Mouse (Mus musculus) retina, adult 2 months (tissue): ENCODE data around the gene Neurl1b.

ENCODE experiments used
- DNase-seq: peaks from one replicate; pipeline ENCODE4 v3.0.0-alpha.2; 2012; ENCODE audit warnings: low read depth, low spot score

Gene Neurl1b

DNA sequence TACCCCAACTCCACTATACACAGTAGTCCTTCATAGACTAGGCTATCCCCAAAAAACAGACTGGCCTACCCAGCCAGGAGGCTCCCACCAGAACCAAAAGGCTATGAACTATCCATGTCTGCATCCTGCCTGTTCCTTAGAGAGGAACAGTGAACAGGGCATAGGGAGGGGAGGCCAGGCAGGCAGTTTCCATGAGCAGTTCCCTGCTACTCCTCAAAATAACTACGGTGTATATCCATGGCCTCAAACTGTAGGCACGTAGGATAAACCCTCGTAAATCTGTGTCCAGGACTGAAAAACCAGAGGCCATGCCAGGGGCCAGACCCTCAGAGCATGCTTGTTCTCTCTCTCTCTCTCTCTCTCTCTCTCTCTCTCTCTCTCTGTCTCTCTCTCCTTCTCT, 17.9 kb upstream of the Neurl1b start:
- no peak for DNase-seq

GRCm38 (mm10) chr17:26397339-26397738, 17.3 kb upstream of the Neurl1b start:
- no peak for DNase-seq

- no peak for DNase-seq
Observed at GRCm38 (mm10) chr17:26405340-26406100, 9.1 kb upstream of the Neurl1b start.

DNA sequence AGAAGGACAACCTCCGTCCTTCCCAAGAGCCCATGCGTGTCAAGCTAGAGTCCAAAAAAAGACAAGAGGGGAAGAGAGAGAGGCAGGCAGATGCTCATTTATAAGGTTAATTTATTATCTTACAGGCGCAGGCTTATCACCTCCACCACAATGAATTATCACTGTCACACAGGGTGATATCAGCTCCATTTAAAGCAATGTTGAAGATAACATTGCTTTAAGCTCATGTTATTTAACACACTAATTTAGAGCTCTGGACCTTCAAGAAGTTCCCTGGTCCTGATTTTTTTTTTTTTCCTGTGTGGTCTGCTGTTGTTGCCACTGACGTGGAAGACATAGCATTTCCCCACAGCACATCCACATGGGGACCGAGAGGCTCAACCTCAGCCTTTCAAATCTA, 1.7 kb upstream of the Neurl1b start:
- DNase-seq, result no peak

DNA sequence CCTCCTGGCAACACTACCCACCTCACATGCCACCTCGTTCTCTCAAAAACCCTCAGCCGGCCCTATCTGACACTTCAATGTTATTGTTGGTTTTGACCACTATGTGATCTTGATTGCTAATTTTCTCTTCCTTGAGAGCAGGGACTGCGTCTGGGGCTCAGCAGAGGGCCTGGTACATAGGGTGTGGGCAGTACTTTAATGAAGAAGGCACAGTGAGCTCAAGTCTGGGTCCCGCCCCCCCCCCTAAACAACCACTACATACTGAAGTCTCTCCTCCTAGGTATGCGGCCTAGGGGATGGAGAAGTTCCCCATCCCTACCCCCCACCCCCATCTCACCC, 476 bp upstream of the Neurl1b start:
- DNase-seq, result no peak

- no peak for DNase-seq
Observed at GRCm38 (mm10) chr17:26415355-26415865, 781 bp downstream of the Neurl1b start.

- DNase-seq, result no peak
Observed at GRCm38 (mm10) chr17:26416141-26416540, 1.5 kb downstream of the Neurl1b start.

DNA sequence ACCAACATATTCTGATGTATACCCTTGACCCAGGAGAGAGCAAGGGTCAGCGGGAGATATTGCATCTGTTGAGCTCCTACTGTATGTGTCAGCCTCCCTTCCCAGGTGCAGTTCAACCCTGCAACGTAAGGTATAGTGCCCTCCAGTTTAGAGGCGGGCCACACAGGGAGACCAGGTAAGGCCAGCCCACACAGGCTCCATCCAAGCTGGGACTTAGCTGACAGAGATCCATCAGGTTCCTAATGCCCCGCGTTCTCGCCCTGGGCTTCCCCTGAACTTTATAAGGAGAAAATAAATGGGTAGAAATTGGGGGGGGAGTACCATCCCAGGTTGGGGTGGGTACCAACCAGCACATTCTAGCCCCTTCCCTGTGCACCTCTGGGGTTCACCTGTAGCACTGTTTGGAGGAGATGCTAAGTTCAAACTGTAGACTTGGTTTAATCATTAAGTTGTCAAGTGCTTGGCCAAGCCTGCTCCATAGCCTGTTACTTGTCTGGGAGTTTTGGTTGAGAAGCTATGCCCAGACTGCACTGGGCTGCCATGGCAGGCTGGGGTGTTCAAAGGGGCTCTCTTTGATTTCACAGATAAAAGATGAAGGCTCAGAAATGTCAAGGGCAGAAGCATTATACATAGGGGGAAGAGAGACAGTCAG, 3.3 kb downstream of the Neurl1b start:
- no peak for DNase-seq

DNA sequence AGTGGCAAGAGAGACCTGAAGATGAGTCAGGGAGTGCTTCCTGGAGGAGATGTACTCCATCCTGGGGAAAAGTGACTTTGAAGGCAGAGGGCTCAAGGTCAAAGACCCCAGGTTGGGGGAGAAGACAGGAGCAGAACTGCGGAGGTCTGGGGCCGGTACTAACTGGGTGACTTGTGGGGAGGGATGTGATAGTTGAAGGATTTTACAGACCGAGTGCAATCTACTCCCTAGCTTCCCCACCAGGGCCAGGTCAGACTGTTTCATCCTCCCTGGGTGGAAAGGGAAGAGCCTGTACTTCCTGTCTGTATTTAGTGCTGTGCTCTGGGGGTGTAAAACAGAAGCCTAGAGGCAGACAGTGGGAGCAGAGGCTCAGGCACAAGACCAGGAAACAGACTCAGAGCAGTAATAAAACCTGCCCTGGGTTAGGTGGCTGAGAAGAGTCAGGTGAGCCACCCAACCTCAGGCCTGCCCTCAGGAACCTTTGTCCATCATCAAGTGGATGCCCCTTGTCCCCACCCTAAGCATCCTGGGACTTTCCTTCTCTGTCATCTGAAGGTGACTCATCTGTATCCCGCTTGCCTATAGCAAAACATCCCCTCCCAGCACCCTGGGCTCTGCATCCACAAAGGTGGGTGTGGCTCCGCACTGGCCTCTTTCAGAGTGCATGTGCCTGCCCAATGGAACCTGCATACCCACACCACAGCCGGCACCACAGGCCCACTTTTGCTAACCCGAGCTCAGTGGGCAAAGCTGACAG, 6.0 kb downstream of the Neurl1b start:
- no peak for DNase-seq

- no peak for DNase-seq
Observed at GRCm38 (mm10) chr17:26421561-26421960, 6.9 kb downstream of the Neurl1b start.

DNA sequence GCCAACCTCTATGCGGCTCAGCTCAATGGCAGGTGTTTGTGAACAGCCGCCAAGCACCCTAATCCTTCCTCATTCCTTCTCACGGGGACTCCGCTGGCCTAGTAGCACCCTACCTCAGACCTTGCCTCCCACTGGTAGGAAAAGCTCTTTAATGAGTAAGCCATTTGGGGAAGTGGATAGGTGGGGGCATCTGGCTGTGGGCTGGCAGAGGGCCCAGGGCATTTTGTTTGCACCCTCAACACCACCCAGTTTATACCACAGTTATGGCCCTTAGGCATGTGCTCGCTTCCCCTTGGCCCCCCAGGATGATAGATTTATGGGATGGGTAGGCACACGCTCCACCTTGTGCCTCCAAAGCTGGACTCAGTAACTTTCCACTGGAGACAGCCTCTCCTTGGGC, 7.8 kb downstream of the Neurl1b start:
- no peak for DNase-seq

GRCm38 (mm10) chr17:26423967-26424641, 9.5 kb downstream of the Neurl1b start:
- no peak for DNase-seq

GRCm38 (mm10) chr17:26424973-26425735, 10.5 kb downstream of the Neurl1b start:
- no peak for DNase-seq

DNA sequence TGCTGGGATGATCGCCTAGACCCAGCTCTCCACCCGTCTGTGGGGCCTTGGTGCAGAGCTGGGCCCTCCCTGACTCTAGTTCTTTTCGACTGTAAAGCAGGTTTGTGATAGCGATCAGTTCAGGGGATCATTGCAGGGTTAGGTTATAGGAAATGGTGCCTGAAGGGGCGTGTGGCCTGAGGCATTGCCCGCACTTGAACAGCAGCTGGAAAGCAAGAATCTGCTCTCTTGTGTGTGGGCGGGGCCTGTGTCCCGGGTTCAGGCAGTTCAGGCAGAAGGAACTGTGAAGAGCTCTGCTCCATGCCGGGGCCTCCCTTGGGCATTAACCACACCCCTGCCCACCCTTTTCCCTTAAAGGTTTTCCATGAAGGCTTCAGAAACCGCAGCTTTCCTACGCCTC, 18.7 kb downstream of the Neurl1b start:
- no peak for DNase-seq

DNA sequence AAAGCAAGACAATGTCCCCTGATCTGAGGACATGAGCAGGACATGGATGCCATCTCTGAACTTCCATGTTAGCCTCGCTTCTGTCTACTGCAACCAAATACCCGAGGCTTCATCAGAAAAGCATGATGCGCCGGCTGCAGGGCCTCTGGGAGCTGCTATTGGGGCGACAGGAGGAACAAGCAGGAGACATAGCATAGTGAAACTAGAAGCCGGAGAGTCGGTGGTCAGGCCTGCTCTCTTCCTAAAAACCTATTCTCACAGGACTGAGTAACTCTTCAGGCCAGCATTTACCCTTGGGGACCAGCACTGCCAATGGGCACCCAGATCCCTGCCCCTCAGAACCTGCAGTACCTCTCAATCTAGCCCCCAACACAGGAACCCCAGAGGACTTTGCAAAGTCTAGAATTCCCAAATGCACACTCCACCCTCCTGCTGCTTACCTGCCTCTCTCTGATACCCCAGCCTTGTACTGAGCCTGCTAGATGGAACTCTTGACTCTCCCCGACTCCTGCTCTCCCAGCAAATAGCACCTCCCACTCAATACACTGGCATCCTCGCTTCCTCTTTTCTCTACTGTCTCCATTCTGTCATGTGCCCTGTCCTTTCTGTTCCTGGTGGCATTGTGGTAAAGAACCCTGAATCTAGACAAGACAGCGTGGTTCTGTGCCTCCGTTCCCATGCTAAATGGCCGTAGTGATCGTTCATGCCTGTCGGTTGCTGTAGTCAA, 22.6 kb downstream of the Neurl1b start:
- DNase-seq, result no peak

- no peak for DNase-seq
Observed at GRCm38 (mm10) chr17:26439001-26439400, 24.4 kb downstream of the Neurl1b start.

DNA sequence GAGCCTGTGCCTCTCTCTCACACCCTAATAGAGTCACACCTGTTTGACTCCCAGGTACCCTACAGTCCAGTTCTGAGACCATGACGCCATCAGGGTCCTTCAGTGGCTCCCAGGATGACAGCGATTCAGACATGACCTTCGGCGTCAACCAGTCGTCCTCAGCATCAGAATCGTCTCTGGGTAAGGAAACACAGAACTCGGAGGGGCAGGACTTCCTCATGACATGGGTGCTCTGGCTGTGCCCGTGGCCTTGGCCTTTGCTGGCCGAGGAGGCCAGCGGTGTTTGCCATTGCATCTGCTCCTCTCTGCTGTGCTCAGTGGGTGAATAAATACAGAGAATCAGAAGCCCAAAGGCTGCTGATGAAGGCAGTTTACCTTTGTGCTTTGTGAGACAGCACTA, 26.4 kb downstream of the Neurl1b start:
- no peak for DNase-seq

DNA sequence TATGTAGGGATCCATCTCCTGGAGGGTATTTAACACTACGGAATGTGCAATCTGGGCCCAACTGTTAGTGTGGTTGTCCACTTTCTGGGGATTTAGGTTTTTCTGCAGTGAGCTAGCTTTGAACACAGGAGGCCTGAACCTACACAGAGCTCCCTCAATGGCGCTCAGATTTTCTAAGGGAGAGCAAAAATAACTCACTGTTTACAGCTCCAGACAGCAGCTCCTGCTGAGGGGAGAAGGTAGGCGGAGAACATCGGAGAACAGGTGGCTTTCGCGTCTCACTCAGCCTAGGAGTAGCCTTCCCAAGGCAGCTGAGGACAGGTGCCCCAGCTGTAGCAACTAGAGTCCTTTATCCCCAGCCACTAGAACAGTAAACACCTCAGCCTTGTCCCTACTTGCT, 27.6 kb downstream of the Neurl1b start:
- DNase-seq, result no peak

DNA sequence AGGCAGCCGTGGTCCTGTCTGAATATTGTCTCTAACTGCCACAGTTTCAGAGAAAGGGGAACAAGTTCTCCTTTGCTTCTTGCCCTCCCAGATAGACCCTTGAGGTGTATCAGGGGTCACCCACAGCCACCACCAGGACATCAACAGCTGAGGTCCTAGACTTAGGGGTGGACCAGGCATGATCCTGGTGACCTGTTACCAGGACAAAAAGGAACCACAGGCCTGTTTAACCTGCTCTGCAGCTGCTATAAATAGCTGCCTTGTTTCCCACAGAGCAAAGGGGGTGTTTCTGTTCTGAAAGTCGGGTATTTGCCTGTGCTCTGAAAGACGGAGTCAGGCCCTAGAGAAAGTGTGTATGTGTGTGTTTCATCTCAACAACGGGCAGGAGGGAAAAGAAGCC, 29.2 kb downstream of the Neurl1b start:
- no peak for DNase-seq

- no peak for DNase-seq
Observed at GRCm38 (mm10) chr17:26449472-26449871, 34.8 kb downstream of the Neurl1b start.
